Mouse (Mus musculus): Measurements from ENCODE around the gene Slc23a4.

The Slc23a4 gene

GRCm38 (mm10) chr6:34988081-34988761 lies at the start of gene Slc23a4:
Gene Slc23a4 (minus strand): TSS chr6:34988404.
- DNase-seq (ENCODE audit: low spot score): peak; percentile 62

DNA sequence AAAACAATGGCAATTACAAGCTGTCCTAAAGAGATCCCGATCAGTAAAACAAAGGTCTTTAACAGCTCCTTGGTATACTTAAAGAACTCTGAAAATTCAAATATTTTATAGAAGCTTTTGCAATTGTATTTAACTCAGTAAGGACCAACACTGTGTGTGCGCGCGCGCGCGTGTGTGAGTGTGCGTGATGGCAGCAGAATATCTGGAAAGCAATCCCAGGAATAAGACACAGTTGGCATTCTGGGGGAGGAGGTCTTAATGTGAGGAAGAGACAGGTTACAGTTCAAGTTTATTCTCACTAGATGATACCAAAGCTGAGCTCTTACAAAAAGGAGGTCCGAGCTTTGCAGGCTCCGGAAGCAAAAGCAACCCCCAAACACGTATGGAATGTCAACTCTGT lies 45.1 kb upstream of the Slc23a4 start:
- no peak for DNase-seq (ENCODE audit: low spot score)

GRCm38 (mm10) chr6:35032704-35033103 lies 44.5 kb upstream of the Slc23a4 start:
- DNase-seq (ENCODE audit: low spot score): no peak

DNA sequence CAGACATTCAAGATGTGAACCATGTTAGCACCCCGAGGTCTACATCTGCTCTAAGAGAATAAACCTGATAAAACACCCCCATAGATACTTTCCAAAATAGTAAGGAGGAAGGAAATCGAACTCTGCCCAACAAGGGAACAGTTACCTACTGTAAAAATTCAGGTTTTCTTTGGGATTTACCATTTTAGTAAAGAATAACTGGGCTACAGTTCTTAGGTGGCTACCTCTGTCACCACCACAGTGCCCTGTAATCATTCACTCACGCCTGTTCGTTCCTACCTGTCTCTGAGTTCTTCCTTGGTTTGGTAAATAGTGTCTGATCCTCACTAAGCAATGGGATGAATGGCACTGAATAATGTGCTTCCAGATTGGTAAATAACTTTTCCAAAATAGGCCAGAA lies 42.6 kb upstream of the Slc23a4 start:
- DNase-seq (ENCODE audit: low spot score): no peak

- no peak for DNase-seq (ENCODE audit: low spot score)
Measured at GRCm38 (mm10) chr6:35030226-35030625, 42.0 kb upstream of the Slc23a4 start.

- peak; percentile 70 for DNase-seq (ENCODE audit: low spot score)
Measured at GRCm38 (mm10) chr6:35028023-35028422, 39.8 kb upstream of the Slc23a4 start.

GRCm38 (mm10) chr6:35027257-35027656 lies 39.1 kb upstream of the Slc23a4 start:
- peak; percentile 71 for DNase-seq (ENCODE audit: low spot score)

GRCm38 (mm10) chr6:35016624-35017023 lies 28.4 kb upstream of the Slc23a4 start:
- DNase-seq (ENCODE audit: low spot score): no peak

- DNase-seq (ENCODE audit: low spot score): peak; percentile 57
Measured at GRCm38 (mm10) chr6:35011953-35012352, 23.7 kb upstream of the Slc23a4 start.

- no peak for DNase-seq (ENCODE audit: low spot score)
Measured at GRCm38 (mm10) chr6:35010705-35011104, 22.5 kb upstream of the Slc23a4 start.

- DNase-seq (ENCODE audit: low spot score): no peak
Measured at GRCm38 (mm10) chr6:35002261-35002669, 14.1 kb upstream of the Slc23a4 start.

GRCm38 (mm10) chr6:34999101-34999500 lies 10.9 kb upstream of the Slc23a4 start:
- peak; percentile 80 for DNase-seq (ENCODE audit: low spot score)

- no peak for DNase-seq (ENCODE audit: low spot score)
Measured at GRCm38 (mm10) chr6:34996496-34996895, 8.3 kb upstream of the Slc23a4 start.

DNA sequence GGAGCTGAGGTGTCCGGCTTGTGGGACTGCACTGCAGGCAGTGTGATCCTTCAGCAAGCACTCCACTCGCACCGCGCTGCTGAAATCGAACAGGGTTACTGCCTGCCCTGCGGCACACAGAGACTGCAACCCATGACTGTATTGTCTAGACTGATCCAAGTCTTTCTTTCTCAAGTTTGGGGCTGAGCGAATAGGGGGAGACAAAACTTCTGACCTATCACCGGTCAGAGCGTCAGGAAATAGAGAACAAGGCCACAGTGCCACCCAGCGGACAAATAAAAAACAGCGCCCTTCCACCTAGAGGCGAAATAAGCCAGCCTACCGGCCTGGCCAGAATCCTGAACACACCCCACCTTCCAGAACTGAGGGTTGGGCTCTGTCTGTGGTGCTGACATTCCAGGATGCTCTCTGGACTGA lies 7.1 kb upstream of the Slc23a4 start:
- DNase-seq (ENCODE audit: low spot score): peak; percentile 96

DNA sequence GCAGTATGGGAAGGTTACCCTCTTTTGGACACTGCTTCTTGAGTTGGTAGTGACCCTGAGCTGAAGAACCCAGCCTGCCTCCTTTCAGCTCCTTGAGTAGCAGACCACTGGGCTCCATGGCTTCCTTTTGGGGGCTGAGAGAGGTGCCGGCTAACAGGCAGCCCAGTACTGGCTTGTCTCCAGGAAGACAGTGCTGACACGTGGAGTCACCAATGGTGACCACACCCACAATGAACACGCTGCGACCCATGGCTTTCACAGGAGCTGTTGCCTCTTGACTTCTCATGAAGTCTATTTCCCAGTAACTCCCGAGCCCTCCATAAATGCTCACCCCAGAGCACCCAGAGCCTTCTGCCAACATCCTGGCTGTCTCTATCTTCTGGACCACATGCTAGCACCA lies 6.5 kb upstream of the Slc23a4 start:
- DNase-seq (ENCODE audit: low spot score): no peak

GRCm38 (mm10) chr6:34989263-34989662 lies 1.1 kb upstream of the Slc23a4 start:
- DNase-seq (ENCODE audit: low spot score): no peak

DNA sequence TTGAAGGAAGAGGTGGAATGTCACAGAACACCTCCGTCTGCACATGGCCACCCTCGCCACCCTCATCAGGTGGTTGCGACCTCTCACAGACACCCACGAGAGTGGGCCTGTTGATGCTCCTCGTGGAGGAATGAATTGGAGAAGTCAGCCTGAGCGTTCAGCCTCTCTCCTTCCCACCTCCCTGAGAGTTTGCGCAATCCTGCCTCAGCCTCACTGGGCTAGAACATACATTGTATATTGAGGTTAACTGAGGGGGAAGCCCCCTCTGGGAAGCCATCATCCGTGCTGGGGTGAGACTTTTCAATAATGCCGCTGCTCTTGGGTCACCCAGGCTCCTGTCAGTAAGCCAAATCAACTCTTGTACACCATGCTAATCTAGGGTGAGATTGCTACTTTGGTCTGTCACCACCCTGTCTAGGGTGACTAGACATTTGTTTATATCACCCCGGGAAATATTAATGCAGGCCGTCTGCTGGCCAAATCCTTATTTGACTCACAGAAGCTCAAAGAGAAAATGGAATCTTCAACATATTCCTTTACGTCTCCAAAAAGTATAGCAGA lies 1.0 kb downstream of the Slc23a4 start:
- no peak for DNase-seq (ENCODE audit: low spot score)

GRCm38 (mm10) chr6:34980661-34981060 lies 7.5 kb downstream of the Slc23a4 start:
- no peak for DNase-seq (ENCODE audit: low spot score)

GRCm38 (mm10) chr6:34979291-34979690 lies 8.9 kb downstream of the Slc23a4 start:
- DNase-seq (ENCODE audit: low spot score): peak; percentile 58

DNA sequence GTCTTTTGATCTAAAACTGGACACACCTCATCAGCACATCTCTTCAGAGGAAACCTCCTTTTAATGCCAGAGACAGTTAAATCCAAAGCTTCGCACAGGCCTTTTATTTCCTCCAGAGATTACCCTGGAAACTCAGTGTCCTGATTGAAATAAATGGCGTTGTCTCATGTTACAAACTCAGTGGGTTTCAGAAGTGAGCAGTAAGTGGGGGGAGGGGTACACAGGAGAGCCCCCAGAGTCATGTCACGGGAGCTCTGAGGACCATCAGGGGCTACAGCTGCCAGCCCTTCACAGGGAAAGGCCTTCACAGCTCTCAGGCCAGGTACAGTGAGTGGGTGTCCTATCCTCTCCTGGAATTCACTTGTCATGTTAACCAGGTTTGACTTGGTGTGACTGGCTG lies 17.0 kb downstream of the Slc23a4 start:
- DNase-seq (ENCODE audit: low spot score): no peak

- no peak for DNase-seq (ENCODE audit: low spot score)
Measured at GRCm38 (mm10) chr6:34965819-34966539, 22.2 kb downstream of the Slc23a4 start.

DNA sequence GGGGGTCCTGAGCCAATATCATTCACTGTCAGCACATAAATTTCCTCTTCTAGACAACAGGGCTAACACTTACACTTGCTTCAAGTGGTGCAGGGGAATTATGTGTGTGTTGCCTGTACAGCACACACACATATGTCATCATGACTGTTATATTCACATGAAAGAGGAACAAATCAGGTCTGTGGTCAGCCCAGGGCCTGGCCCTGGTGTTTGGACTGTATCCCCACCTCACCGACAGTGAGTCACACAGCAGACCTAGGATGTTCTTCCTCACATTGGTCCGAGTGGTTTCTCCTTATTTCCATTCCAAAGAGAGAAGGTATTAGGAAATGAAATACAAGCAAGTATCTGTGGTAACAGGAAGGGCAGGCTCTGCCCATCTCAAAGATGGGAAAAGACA lies 23.7 kb downstream of the Slc23a4 start:
- no peak for DNase-seq (ENCODE audit: low spot score)

DNA sequence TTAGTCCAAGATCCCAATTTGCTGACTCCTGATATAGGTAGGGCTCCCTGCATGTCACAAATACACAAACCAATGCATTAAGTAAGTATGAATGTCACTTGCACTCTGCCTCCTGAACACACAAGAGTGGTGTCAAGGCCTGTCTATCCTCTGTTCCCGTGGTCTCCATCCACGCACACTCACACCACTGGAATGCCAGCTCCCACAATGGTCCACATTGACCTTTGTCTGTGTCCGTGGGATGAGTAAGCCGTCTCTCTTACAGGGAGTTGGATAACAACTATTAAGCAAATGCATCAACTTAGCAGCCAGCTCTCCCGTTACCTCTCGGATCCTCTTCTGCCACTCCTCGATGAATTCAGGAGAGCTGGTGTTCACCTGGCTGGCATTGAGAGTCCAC lies 29.1 kb downstream of the Slc23a4 start:
- no peak for DNase-seq (ENCODE audit: low spot score)
